Mouse (Mus musculus) spleen, adult 2 months (tissue): Measurements from ENCODE around the gene Pomc. TPM values are rescaled to one million over a fixed set of nuclear protein-coding genes. Genes with fewer than 3 reads are reported as not detected.
A peak's percentile ranks its signal among the peaks of the same experiment; 100 is the strongest.
"Not testable (repeated sequence)": the region's sequence is repeated elsewhere in the genome, so short reads cannot be mapped to it uniquely, and the experiment has no call there.

Experiments
- DNase-seq, 2 experiments: peaks; one replicate each; pipeline versions ENCODE4 v3.0.0 to v3.0.0-alpha.2; 2012 to 2021; ENCODE audit warnings: low spot score in 2 of 2, low read depth in 1 of 2
- H3K27ac ChIP-seq: fragments of 200-500 bp; 2 replicates; pipeline ENCODE4 v1.5.1; 2012; ENCODE audit warnings: low read length, inconsistent platforms; ENCODE audit not compliant: insufficient read depth
- H3K27me3 ChIP-seq: fragments of 200-500 bp; 2 replicates; pipeline ENCODE4 v1.6.1; 2012; ENCODE audit warnings: mild to moderate bottlenecking, moderate library complexity, low read length, inconsistent platforms; ENCODE audit not compliant: control insufficient read depth, insufficient read depth
- H3K36me3 ChIP-seq: fragments of 200-500 bp; 2 replicates; pipeline ENCODE4 v1.6.1; 2012; ENCODE audit warnings: mild to moderate bottlenecking, low read length, inconsistent platforms; ENCODE audit not compliant: control insufficient read depth, insufficient read depth
- H3K4me1 ChIP-seq: fragments of 200-500 bp; 2 replicates; pipeline ENCODE4 v1.6.1; 2011; ENCODE audit warnings: inconsistent platforms; ENCODE audit not compliant: control insufficient read depth, insufficient read depth, insufficient read length
- H3K4me3 ChIP-seq: fragments of 200-500 bp; 2 replicates; pipeline ENCODE4 v1.5.1; 2011; ENCODE audit warnings: mild to moderate bottlenecking, inconsistent platforms; ENCODE audit not compliant: insufficient read depth, insufficient read length; ENCODE audit errors: extremely low read depth
- CTCF ChIP-seq: fragments of 200-500 bp; IDR thresholded peaks from 2 replicates; pipeline ENCODE4 v1.5.1; 2011; ENCODE audit warnings: mild to moderate bottlenecking, inconsistent platforms; ENCODE audit not compliant: insufficient read depth, insufficient read length, insufficient replicate concordance; ENCODE audit errors: extremely low read depth
- POLR2A ChIP-seq: fragments of 200-500 bp; IDR thresholded peaks from 2 replicates; pipeline ENCODE4 v1.6.1; 2011; ENCODE audit warnings: low read depth, low read length, inconsistent platforms
- WGBS: fragments of 180-500 bp; shearing (Covaris S2); methylation state at CpG from one replicate; pipeline ENCODE4 v1.1.7; 2018; 5-methylcytosine and 5-hydroxymethylcytosine counted together
- polyA plus RNA-seq: library from polyadenylated mRNA; depleted of rRNA; stranded (reverse); fragments of >200 nt; gene quantifications from 2 replicates; pipeline ENCODE4 v1.2.3, GENCODE M21; 2012

The Pomc gene
- polyA plus RNA-seq, 1 experiment: 0.44 TPM

- no peaks in the 10 kb centered on the region for H3K27me3 ChIP-seq
- no peak for DNase-seq
- no peak overlapping the region for H3K27ac ChIP-seq
- no peak overlapping the region for H3K4me3 ChIP-seq
- no peaks in the 10 kb centered on the region for H3K36me3 ChIP-seq
- WGBS: 92% methylated on average over 4 of the region's 4 CpGs
- H3K4me1 ChIP-seq: no peaks in the 10 kb centered on the region
- TF ChIP-seq POLR2A (no peak), CTCF (no peak)
Measured at GRCm38 (mm10) chr12:3967196-3967595, 12.4 kb downstream of the Pomc start.

- H3K4me3 ChIP-seq: no peak overlapping the region
- no peaks in the 10 kb centered on the region for H3K36me3 ChIP-seq
- DNase-seq: no peak
- no peak overlapping the region for H3K27ac ChIP-seq
- 46% methylated on average over 9 of the region's 9 CpGs for WGBS
- TF ChIP-seq CTCF (no peak), POLR2A (no peak)
- no peaks in the 10 kb centered on the region for H3K27me3 ChIP-seq
- H3K4me1 ChIP-seq: no peaks in the 10 kb centered on the region
Measured at GRCm38 (mm10) chr12:3968380-3968779, 13.6 kb downstream of the Pomc start.

- DNase-seq, H3K4me3 ChIP-seq, H3K4me1 ChIP-seq, H3K27ac ChIP-seq, H3K27me3 ChIP-seq, H3K36me3 ChIP-seq: not testable (repeated sequence)
- 91% methylated on average over 6 of the region's 6 CpGs for WGBS
Measured at GRCm38 (mm10) chr12:3973169-3973568, 18.4 kb downstream of the Pomc start.

GRCm38 (mm10) chr12:3980991-3981349, 26.2 kb downstream of the Pomc start:
- Histone ChIP-seq H3K27me3 (no peaks in the 10 kb centered on the region), H3K4me3 (peak overlapping the region; percentile 65; the same call in 1 of the 2 replicates), H3K4me1 (peaks cover 6% of the 10 kb centered on the region), H3K36me3 (no peaks in the 10 kb centered on the region), H3K27ac (no peak overlapping the region)
- 78% methylated on average over 1 of the region's 1 CpGs for WGBS
- TF ChIP-seq CTCF (no peak), POLR2A (no peak)
- no peak for DNase-seq

GRCm38 (mm10) chr12:3981350-3982131, 26.8 kb downstream of the Pomc start:
- under 1% methylated on average over 40 of the region's 41 CpGs for WGBS
- DNase-seq: peak; percentile 54
- H3K27me3 ChIP-seq: no peaks in the 10 kb centered on the region

GRCm38 (mm10) chr12:3982257-3982656, 27.5 kb downstream of the Pomc start:
- WGBS: 22% methylated on average over 6 of the region's 6 CpGs
- no peaks in the 10 kb centered on the region for H3K36me3 ChIP-seq
- no peak for DNase-seq
- no peak overlapping the region for H3K4me3 ChIP-seq
- H3K27ac ChIP-seq: no peak overlapping the region
- H3K4me1 ChIP-seq: peaks cover 6% of the 10 kb centered on the region
- no peaks in the 10 kb centered on the region for H3K27me3 ChIP-seq
- TF ChIP-seq CTCF (no peak), POLR2A (no peak)

More at GRCm38 (mm10) chr12:3981350-3982131, 26.8 kb downstream of the Pomc start:
- Histone ChIP-seq H3K4me1 (peaks cover 6% of the 10 kb centered on the region), H3K4me3 (peak overlapping the region; percentile 65), H3K27ac (no peak overlapping the region), H3K36me3 (no peaks in the 10 kb centered on the region)
- no peak for TF ChIP-seq POLR2A
- no peak for TF ChIP-seq CTCF

- Histone ChIP-seq H3K27ac (no peak overlapping the region), H3K27me3 (no peaks in the 10 kb centered on the region), H3K4me3 (no peak overlapping the region), H3K4me1 (peaks cover 6% of the 10 kb centered on the region), H3K36me3 (no peaks in the 10 kb centered on the region)
- WGBS: 0% methylated on average over 1 of the region's 1 CpGs
- peak; percentile 55 to 62 for DNase-seq
- no peak for TF ChIP-seq POLR2A
- peak; percentile 29; the same call in 1 of the 2 replicates for TF ChIP-seq CTCF
Measured at GRCm38 (mm10) chr12:3983736-3984135, 29.0 kb downstream of the Pomc start.
